ENCODE assay signal across 22 mouse cellular contexts in genomic region chr16:43172139-43172538, GRCm38 (mm10).
A peak's percentile ranks its signal among the peaks of the same experiment; 100 is the strongest.
DNase-seq lines count a peak whose midpoint lies in the region; ATAC-seq and TF ChIP-seq lines count a peak whose summit lies in the region.
"Had no signal": no experiment of that assay in that cellular context is flagged by ENCODE, and none has a peak within 500 bp of the region (broad histone marks: within the 10 kb centered on the region; RNA-seq: fewer than 3 reads in every experiment).

No protein-coding gene starts in this region.

- no peak overlapping the region for H3K27ac ChIP-seq in hindbrain, embryonic 14.5 days
- H3K27ac ChIP-seq in hindbrain, embryonic 16.5 days (ENCODE audit: low read depth, low read length) = no peak overlapping the region
- H3K27ac ChIP-seq in midbrain, embryonic 10.5 days (replicated peaks) = no peak overlapping the region; the same call in 1 of the 2 replicates
- H3K27ac ChIP-seq in midbrain, embryonic 15.5 days = no peak overlapping the region
- H3K27ac ChIP-seq: embryonic facial prominence, embryonic 15.5 days; forebrain, embryonic 10.5 days; forebrain, embryonic 15.5 days; heart, embryonic 10.5 days; intestine, embryonic 15.5 days had no signal

- no peak overlapping the region for H3K9ac ChIP-seq in hindbrain, embryonic 14.5 days
- no peak overlapping the region for H3K9ac ChIP-seq in hindbrain, embryonic 16.5 days (ENCODE audit: low read depth, low read length)
- H3K9ac ChIP-seq in midbrain, embryonic 15.5 days = no peak overlapping the region
- H3K9ac ChIP-seq: embryonic facial prominence, embryonic 15.5 days; forebrain, embryonic 15.5 days; intestine, embryonic 15.5 days had no signal

- H3K9me3 ChIP-seq in hindbrain, embryonic 14.5 days (ENCODE audit: control insufficient read depth, low read length) = no peaks in the 10 kb centered on the region
- H3K9me3 ChIP-seq in hindbrain, embryonic 16.5 days (ENCODE audit: control insufficient read depth, low read length) = no peaks in the 10 kb centered on the region
- H3K9me3 ChIP-seq in midbrain, embryonic 10.5 days (replicated peaks) = no peaks in the 10 kb centered on the region
- H3K9me3 ChIP-seq in midbrain, embryonic 15.5 days = no peaks in the 10 kb centered on the region
- H3K9me3 ChIP-seq: embryonic facial prominence, embryonic 15.5 days; forebrain, embryonic 10.5 days; forebrain, embryonic 15.5 days; heart, embryonic 10.5 days; intestine, embryonic 15.5 days had no signal

- no peak overlapping the region for H3K4me2 ChIP-seq in hindbrain, embryonic 14.5 days (replicated peaks)
- H3K4me2 ChIP-seq in hindbrain, embryonic 16.5 days (ENCODE audit: low read length) = no peak overlapping the region
- H3K4me2 ChIP-seq in midbrain, embryonic 15.5 days = no peak overlapping the region
- H3K4me2 ChIP-seq: embryonic facial prominence, embryonic 15.5 days; forebrain, embryonic 15.5 days; intestine, embryonic 15.5 days had no signal

- 23% methylated on average over 2 of the region's 2 CpGs for WGBS in hindbrain, embryonic 14.5 days
- WGBS in hindbrain, embryonic 16.5 days = 30% methylated on average over 2 of the region's 2 CpGs
- 18% methylated on average over 2 of the region's 2 CpGs for WGBS in midbrain, embryonic 10.5 days
- WGBS in midbrain, embryonic 15.5 days = 14% methylated on average over 2 of the region's 2 CpGs

- H3K4me3 ChIP-seq in hindbrain, embryonic 14.5 days (replicated peaks; ENCODE audit: low read length) = no peak overlapping the region
- no peak overlapping the region for H3K4me3 ChIP-seq in hindbrain, embryonic 16.5 days (ENCODE audit: low read length)
- H3K4me3 ChIP-seq in midbrain, embryonic 10.5 days = no peak overlapping the region
- no peak overlapping the region for H3K4me3 ChIP-seq in midbrain, embryonic 15.5 days
- H3K4me3 ChIP-seq: embryonic facial prominence, embryonic 15.5 days; erythroblast, embryonic 14.5 days; forebrain, embryonic 10.5 days; forebrain, embryonic 15.5 days; heart, embryonic 10.5 days; intestine, embryonic 15.5 days had no signal

- H3K4me1 ChIP-seq in hindbrain, embryonic 14.5 days (replicated peaks; ENCODE audit: control insufficient read depth, insufficient read depth, low read length) = no peaks in the 10 kb centered on the region
- no peaks in the 10 kb centered on the region for H3K4me1 ChIP-seq in hindbrain, embryonic 16.5 days (ENCODE audit: control insufficient read depth, insufficient read depth, low read depth, low read length)
- H3K4me1 ChIP-seq in midbrain, embryonic 10.5 days = peaks cover 23% of the 10 kb centered on the region
- H3K4me1 ChIP-seq in midbrain, embryonic 15.5 days = no peaks in the 10 kb centered on the region
- H3K4me1 ChIP-seq: embryonic facial prominence, embryonic 15.5 days; heart, embryonic 10.5 days; intestine, embryonic 15.5 days had no signal

- no peaks in the 10 kb centered on the region for H3K36me3 ChIP-seq in hindbrain, embryonic 14.5 days (replicated peaks; ENCODE audit: control insufficient read depth, insufficient read depth)
- no peaks in the 10 kb centered on the region for H3K36me3 ChIP-seq in hindbrain, embryonic 16.5 days (ENCODE audit: control insufficient read depth, insufficient read depth, low read length)
- H3K36me3 ChIP-seq in midbrain, embryonic 10.5 days = no peaks in the 10 kb centered on the region
- H3K36me3 ChIP-seq in midbrain, embryonic 15.5 days (replicated peaks) = no peaks in the 10 kb centered on the region
- H3K36me3 ChIP-seq: embryonic facial prominence, embryonic 15.5 days; forebrain, embryonic 10.5 days; forebrain, embryonic 15.5 days; heart, embryonic 10.5 days; intestine, embryonic 15.5 days had no signal

- no peaks in the 10 kb centered on the region for H3K27me3 ChIP-seq in hindbrain, embryonic 14.5 days (ENCODE audit: control insufficient read depth, insufficient read depth, low read length)
- no peaks in the 10 kb centered on the region for H3K27me3 ChIP-seq in hindbrain, embryonic 16.5 days (replicated peaks; ENCODE audit: control insufficient read depth, insufficient read depth, low read length)
- no peaks in the 10 kb centered on the region for H3K27me3 ChIP-seq in midbrain, embryonic 10.5 days (ENCODE audit: low read depth, poor library complexity, severe bottlenecking)
- no peaks in the 10 kb centered on the region for H3K27me3 ChIP-seq in midbrain, embryonic 15.5 days (replicated peaks)
- H3K27me3 ChIP-seq: embryonic facial prominence, embryonic 15.5 days; forebrain, embryonic 15.5 days; intestine, embryonic 15.5 days had no signal

- TF ChIP-seq CTCF in brain, embryonic 14.5 days (IDR thresholded peaks at IDR 0.05; ENCODE audit: borderline replicate concordance, extremely low read depth, insufficient read depth, insufficient read length) = no peak

- DNase-seq in hindbrain, embryonic 14.5 days (ENCODE audit: low spot score) = peak; percentile 37
- peak; percentile 22 for DNase-seq in midbrain, embryonic 10.5 days (ENCODE audit: low spot score)
- DNase-seq in brain, embryonic 14.5 days (ENCODE audit: low read depth) = peak; percentile 65
- peak; percentile 45 for DNase-seq in embryo, embryonic 10.5 days (ENCODE audit: low spot score)
- no peak for DNase-seq in yolk sac, embryonic 10.5 days (ENCODE audit: low spot score)
- DNase-seq: adrenal gland, adult 8-10 months; adrenal gland, postnatal 36 days; cerebellum, adult 11 months; cerebellum, adult 8-10 months; cerebellum, postnatal 14 days; gastrocnemius, postnatal 10 days; heart, adult 18-20 months; heart, postnatal 10 days; heart, postnatal 4 days had no signal

- TF ChIP-seq POLR2A in brain, embryonic 14.5 days (IDR thresholded peaks at IDR 0.05; ENCODE audit: borderline replicate concordance, extremely low read depth, insufficient read depth, insufficient read length, poor library complexity, severe bottlenecking) = no peak

- no peak for ATAC-seq in hindbrain, embryonic 14.5 days (ENCODE audit: low FRiP score)
- ATAC-seq in hindbrain, embryonic 16.5 days = no peak
- ATAC-seq in midbrain, embryonic 15.5 days (replicated peaks) = no peak
- ATAC-seq: intestine, embryonic 15.5 days had no signal
